Mouse (Mus musculus) liver, postnatal 0 days (tissue): Measurements from ENCODE around the gene Hpse.

Experiments used
- CTCF ChIP-seq: sonication (generic); IDR thresholded peaks from 2 replicates; pipeline ENCODE4 v1.5.1; 2016; ENCODE audit warnings: antibody characterized with exemption, low read depth
- EP300 ChIP-seq: IDR thresholded peaks from 2 replicates; pipeline ENCODE4 v1.6.1; 2016; ENCODE audit warnings: antibody characterized with exemption, low read depth, mild to moderate bottlenecking

GRCm38 (mm10) chr5:100671897-100672296, 47.6 kb downstream of the Hpse start:
- TF ChIP-seq CTCF = no peak
- no peak for TF ChIP-seq EP300
